Mouse (Mus musculus): ENCODE data around the gene Olfr67. TPM values are rescaled to one million over a fixed set of nuclear protein-coding genes. Genes with fewer than 3 reads are reported as not detected.

Gene Olfr67
- not detected for polyA plus RNA-seq (2017; shearing (Covaris generic))

GRCm38 (mm10) chr7:103791721-103792120, at the start of gene Olfr67:
Gene Olfr67, minus strand, starts transcription at chr7:103791821.

GRCm38 (mm10) chr7:103840268-103840667, 48.6 kb upstream of the Olfr67 start, which contains the start of gene Hbb-bh2:
Gene Hbb-bh2, minus strand, starts transcription at chr7:103840520.

GRCm38 (mm10) chr7:103827808-103828207, 36.2 kb upstream of the Olfr67 start, which contains the start of gene Hbb-bs:
Gene Hbb-bs, minus strand, starts transcription at chr7:103828096.

GRCm38 (mm10) chr7:103813766-103814165, 22.1 kb upstream of the Olfr67 start, which contains the start of gene Hbb-bt:
Gene Hbb-bt, minus strand, starts transcription at chr7:103813996.

GRCm38 (mm10) chr7:103779598-103779997, 12.0 kb downstream of the Olfr67 start, which contains the start of gene Olfr68:
Gene Olfr68, minus strand, starts transcription at chr7:103779698.

GRCm38 (mm10) chr7:103771494-103771893, 20.1 kb downstream of the Olfr67 start, which contains the start of gene Olfr69:
Gene Olfr69, minus strand, starts transcription at chr7:103771594.

GRCm38 (mm10) chr7:103757233-103757632, 34.4 kb downstream of the Olfr67 start, which contains the start of gene Olfr630:
Gene Olfr630, minus strand, starts transcription at chr7:103757333.

GRCm38 (mm10) chr7:103744843-103745242, 46.8 kb downstream of the Olfr67 start, which contains the start of gene Olfr629:
Gene Olfr629, minus strand, starts transcription at chr7:103744943.

Other genes starting within 250 kb of the Olfr67 start
- gene Olfr612, start 249.1 kb downstream of the Olfr67 start, polyA plus RNA-seq (2017; shearing (Covaris generic)) = not detected
- 0.06 TPM for gene Olfr613, start 243.7 kb downstream of the Olfr67 start, polyA plus RNA-seq (2017; shearing (Covaris generic))
- gene Olfr615, start 235.7 kb downstream of the Olfr67 start, polyA plus RNA-seq (2017; shearing (Covaris generic)) = not detected
- not detected for gene Olfr616, start 222.7 kb downstream of the Olfr67 start, polyA plus RNA-seq (2017; shearing (Covaris generic))
- gene Olfr617, start 218.8 kb downstream of the Olfr67 start, polyA plus RNA-seq (2017; shearing (Covaris generic)) = not detected
- gene Olfr618, start 201.7 kb downstream of the Olfr67 start, polyA plus RNA-seq (2017; shearing (Covaris generic)) = not detected
- gene Olfr619, start 191.2 kb downstream of the Olfr67 start, polyA plus RNA-seq (2017; shearing (Covaris generic)) = not detected
- gene Olfr620, start 179.3 kb downstream of the Olfr67 start, polyA plus RNA-seq (2017; shearing (Covaris generic)) = 0.25 TPM
- gene Olfr622, start 149.1 kb downstream of the Olfr67 start, polyA plus RNA-seq (2017; shearing (Covaris generic)) = not detected
- gene Olfr623, start 128.1 kb downstream of the Olfr67 start, polyA plus RNA-seq (2017; shearing (Covaris generic)) = not detected
- gene Olfr624, start 120.6 kb downstream of the Olfr67 start, polyA plus RNA-seq (2017; shearing (Covaris generic)) = 0.06 TPM
- not detected for gene Olfr625-ps1, start 109.1 kb downstream of the Olfr67 start, polyA plus RNA-seq (2017; shearing (Covaris generic))
- gene Olfr243, start 77.2 kb downstream of the Olfr67 start, polyA plus RNA-seq (2017; shearing (Covaris generic)) = not detected
- not detected for gene Olfr628, start 61.4 kb downstream of the Olfr67 start, polyA plus RNA-seq (2017; shearing (Covaris generic))
- not detected for gene Olfr629, start 46.9 kb downstream of the Olfr67 start, polyA plus RNA-seq (2017; shearing (Covaris generic))
- gene Olfr630, start 34.5 kb downstream of the Olfr67 start, polyA plus RNA-seq (2017; shearing (Covaris generic)) = not detected
- gene Olfr69, start 20.2 kb downstream of the Olfr67 start, polyA plus RNA-seq (2017; shearing (Covaris generic)) = not detected
- gene Olfr68, start 12.1 kb downstream of the Olfr67 start, polyA plus RNA-seq (2017; shearing (Covaris generic)) = not detected
- gene Hbb-bt, start 22.2 kb upstream of the Olfr67 start, polyA plus RNA-seq (2017; shearing (Covaris generic)) = not detected
- gene Hbb-bs, start 36.3 kb upstream of the Olfr67 start, polyA plus RNA-seq (2017; shearing (Covaris generic)) = 1.2 TPM
- gene Hbb-bh2, start 48.7 kb upstream of the Olfr67 start, polyA plus RNA-seq (2017; shearing (Covaris generic)) = not detected
- gene Hbb-bh1, start 51.3 kb upstream of the Olfr67 start, polyA plus RNA-seq (2017; shearing (Covaris generic)) = not detected
- gene Hbb-y, start 61.4 kb upstream of the Olfr67 start, polyA plus RNA-seq (2017; shearing (Covaris generic)) = not detected
- gene Olfr66, start 94.4 kb upstream of the Olfr67 start, polyA plus RNA-seq (2017; shearing (Covaris generic)) = not detected
- gene Olfr64, start 102.7 kb upstream of the Olfr67 start, polyA plus RNA-seq (2017; shearing (Covaris generic)) = not detected
- not detected for gene Olfr65, start 111.7 kb upstream of the Olfr67 start, polyA plus RNA-seq (2017; shearing (Covaris generic))
- not detected for gene Olfr631, start 137.0 kb upstream of the Olfr67 start, polyA plus RNA-seq (2017; shearing (Covaris generic))
- not detected for gene Olfr632, start 142.5 kb upstream of the Olfr67 start, polyA plus RNA-seq (2017; shearing (Covaris generic))
- not detected for gene Olfr633, start 152.6 kb upstream of the Olfr67 start, polyA plus RNA-seq (2017; shearing (Covaris generic))
- 0.04 TPM for gene Olfr635, start 179.3 kb upstream of the Olfr67 start, polyA plus RNA-seq (2017; shearing (Covaris generic))
- gene Olfr638, start 206.9 kb upstream of the Olfr67 start, polyA plus RNA-seq (2017; shearing (Covaris generic)) = not detected
- 0.05 TPM for gene Olfr639, start 225.5 kb upstream of the Olfr67 start, polyA plus RNA-seq (2017; shearing (Covaris generic))
- gene Olfr640, start 233.8 kb upstream of the Olfr67 start, polyA plus RNA-seq (2017; shearing (Covaris generic)) = not detected
- gene Olfr641, start 243.6 kb upstream of the Olfr67 start, polyA plus RNA-seq (2017; shearing (Covaris generic)) = not detected